Mouse (Mus musculus): ENCODE data around the gene Setd1a. TPM values are rescaled to one million over a fixed set of nuclear protein-coding genes. Genes with fewer than 3 reads are reported as not detected.
A peak's percentile ranks its signal among the peaks of the same experiment; 100 is the strongest.

Gene Setd1a
- total RNA-seq, 2 experiments from 2014 or later = 41.1 to 44.7 TPM

- no peak for DNase-seq (ENCODE audit: low spot score in 2 of 2)
Measured at GRCm38 (mm10) chr7:127799211-127799610, 22.7 kb downstream of the Setd1a start.

- no peak for DNase-seq (ENCODE audit: low spot score in 2 of 2)
Measured at GRCm38 (mm10) chr7:127799738-127800137, 23.3 kb downstream of the Setd1a start.

DNA sequence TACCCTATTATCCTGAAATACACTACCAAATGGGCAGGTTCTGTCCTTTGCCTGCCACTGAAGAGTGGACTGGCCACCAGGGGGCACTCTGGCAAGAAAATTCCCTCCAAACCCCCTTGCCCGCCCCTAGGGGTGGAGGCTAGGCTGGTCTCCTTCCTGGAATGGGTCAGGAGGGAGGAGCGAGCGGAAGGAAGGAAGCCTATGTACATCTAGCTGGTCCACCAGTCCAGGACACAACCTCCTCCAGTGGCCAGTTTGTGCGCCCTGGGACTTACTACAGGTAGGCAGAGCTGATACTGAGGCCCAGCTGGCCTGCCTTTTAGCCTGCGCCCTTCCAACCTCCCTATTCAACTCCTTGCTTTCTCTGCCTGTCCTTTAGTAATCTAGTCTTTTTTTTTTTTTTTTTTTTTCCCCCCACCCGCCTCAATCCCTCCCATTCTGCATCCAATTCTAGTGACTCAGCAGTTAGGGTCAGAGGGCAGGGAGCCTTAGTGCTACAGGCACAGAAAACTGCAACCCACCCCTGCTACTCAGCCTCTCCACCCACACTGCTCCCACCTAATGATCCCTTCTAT, 24.1 kb downstream of the Setd1a start, which contains the start of gene Hsd3b7:
TSS of gene Hsd3b7 (plus strand) at position 170 of the 575 bp plus-strand sequence.
- peak; percentile 84 to 89 for DNase-seq (ENCODE audit: low spot score in 2 of 2)

DNA sequence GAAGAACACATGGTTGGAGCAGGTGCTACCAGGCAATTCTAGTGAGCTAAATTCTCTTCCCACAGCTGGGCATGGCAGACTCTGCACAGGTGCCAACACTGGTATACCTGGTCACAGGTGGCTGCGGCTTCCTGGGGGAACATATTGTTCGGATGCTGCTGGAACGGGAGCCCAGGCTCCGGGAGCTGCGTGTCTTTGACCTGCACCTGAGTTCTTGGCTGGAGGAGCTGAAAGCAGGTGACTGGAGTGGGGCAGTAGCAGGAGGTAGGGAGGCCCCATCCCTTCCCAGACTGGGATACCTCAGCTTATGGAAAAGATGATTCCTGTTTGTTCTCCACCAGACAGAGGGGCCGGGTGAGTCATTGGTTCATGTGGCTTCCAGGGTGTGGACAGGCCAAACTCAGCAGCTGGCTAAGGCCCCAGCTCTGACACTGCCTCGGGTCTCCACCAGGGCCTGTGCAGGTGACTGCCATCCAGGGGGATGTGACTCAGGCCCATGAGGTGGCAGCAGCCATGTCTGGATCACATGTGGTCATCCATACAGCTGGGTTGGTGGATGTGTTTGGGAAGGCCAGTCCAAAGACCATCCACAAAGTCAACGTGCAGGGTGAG, 24.6 kb downstream of the Setd1a start:
- DNase-seq (ENCODE audit: low spot score in 2 of 2) = no peak

DNA sequence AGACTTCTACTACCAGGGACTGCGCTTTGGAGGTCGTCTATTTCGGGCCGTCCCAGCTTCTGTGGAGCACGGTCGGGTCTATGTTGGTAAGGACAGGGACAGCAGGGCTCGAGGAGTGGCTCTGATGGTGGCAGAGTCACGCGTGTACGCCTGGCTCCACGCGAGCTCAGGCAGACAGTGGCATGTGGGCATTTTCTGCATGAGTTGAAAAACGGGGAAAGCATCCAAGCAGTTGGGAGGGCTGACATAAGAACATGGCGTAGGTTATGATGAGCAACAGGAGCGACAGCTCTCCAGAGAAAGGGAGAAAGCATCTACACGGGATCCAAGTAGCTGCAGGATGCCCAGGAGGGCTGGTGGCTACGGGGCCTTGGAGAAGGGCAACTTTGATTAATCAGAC, 25.8 kb downstream of the Setd1a start:
- DNase-seq (ENCODE audit: low spot score in 2 of 2) = no peak

DNA sequence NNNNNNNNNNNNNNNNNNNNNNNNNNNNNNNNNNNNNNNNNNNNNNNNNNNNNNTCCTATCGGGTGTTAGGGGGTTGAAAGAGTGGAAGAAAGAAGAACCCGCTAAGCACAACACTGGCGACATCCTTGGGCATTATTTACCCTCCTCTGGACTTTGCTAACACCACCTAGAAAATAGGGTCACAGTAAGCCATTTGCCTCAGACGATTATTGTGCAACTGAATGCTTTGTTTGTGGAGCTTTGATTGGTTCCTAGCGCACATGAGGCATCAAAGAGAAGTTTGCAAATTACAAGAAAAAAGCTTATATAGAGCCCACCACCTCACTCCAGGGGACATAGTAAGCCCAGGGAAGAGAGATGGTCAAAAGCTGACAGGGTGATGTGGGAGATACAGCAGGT, 32.4 kb downstream of the Setd1a start:
- DNase-seq (ENCODE audit: low spot score in 2 of 2) = no peak

DNA sequence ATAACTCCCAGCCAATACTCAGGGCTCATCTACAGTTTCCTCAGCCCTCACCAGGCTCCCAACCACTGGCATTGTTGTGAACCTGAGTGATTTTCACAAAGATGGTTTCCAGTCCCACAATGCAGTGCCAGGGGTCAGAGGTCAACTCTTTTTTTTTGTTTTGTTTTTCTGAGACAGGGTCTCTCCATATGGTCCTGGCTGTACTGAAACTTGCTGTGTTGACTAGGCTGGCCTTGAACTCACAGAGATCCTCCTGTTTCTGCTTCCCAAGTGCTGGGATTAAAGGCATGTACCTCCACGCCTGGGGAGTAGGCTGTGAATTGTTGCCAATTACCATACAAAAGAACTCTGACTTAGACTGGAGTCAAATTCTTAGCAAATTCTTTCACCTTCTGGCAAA, 33.4 kb downstream of the Setd1a start:
- no peak for DNase-seq (ENCODE audit: low spot score in 2 of 2)

DNA sequence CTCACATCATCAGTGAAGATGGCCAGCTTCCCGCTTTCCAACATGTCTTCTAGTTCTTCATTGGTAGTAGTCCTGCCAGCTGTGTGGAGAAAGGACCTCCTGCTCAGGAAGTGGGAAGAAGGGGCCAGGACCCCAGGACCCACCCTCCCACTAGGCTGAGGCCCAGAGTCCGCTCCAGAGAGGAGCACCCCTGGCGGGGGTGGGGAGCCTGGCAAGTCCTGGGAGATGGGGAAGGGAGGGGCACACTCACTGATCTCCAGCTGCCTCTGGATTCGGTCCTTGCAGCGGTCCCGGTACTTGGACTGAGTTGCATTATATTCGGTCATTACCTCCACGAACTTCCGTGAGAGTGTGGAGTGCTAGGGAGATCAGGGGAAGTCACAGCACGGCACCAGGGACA, 34.2 kb downstream of the Setd1a start:
- no peak for DNase-seq (ENCODE audit: low spot score in 2 of 2)

DNA sequence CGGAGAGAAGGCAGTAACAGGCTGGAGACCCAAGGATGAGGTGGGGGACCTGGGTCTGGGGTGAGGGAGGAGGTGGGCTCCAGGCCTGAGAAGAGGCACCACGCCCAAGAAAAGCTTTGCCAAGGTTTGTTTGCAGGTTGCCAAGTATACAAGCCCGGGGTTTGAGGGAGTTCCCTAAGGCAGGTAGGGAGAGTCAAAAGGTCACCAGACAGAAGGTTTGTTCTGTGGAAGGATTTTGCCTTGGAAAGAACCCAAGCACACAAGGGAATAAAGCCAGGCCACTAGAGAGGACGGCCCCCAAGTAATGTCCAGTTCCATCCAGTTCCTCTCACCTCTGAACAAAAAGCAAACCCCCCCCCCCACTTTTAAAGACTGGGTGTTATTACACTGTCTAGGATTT, 34.8 kb downstream of the Setd1a start:
- DNase-seq (ENCODE audit: low spot score in 2 of 2) = no peak

GRCm38 (mm10) chr7:127812292-127812691, 35.8 kb downstream of the Setd1a start:
- DNase-seq (ENCODE audit: low spot score in 2 of 2) = no peak

GRCm38 (mm10) chr7:127813821-127814220, 37.4 kb downstream of the Setd1a start:
- no peak for DNase-seq (ENCODE audit: low spot score in 2 of 2)

GRCm38 (mm10) chr7:127814241-127814921, 37.9 kb downstream of the Setd1a start:
- peak; percentile 72 to 81 for DNase-seq (ENCODE audit: low spot score in 2 of 2)

GRCm38 (mm10) chr7:127815116-127815665, 38.7 kb downstream of the Setd1a start:
- DNase-seq (ENCODE audit: low spot score in 2 of 2) = no peak

DNA sequence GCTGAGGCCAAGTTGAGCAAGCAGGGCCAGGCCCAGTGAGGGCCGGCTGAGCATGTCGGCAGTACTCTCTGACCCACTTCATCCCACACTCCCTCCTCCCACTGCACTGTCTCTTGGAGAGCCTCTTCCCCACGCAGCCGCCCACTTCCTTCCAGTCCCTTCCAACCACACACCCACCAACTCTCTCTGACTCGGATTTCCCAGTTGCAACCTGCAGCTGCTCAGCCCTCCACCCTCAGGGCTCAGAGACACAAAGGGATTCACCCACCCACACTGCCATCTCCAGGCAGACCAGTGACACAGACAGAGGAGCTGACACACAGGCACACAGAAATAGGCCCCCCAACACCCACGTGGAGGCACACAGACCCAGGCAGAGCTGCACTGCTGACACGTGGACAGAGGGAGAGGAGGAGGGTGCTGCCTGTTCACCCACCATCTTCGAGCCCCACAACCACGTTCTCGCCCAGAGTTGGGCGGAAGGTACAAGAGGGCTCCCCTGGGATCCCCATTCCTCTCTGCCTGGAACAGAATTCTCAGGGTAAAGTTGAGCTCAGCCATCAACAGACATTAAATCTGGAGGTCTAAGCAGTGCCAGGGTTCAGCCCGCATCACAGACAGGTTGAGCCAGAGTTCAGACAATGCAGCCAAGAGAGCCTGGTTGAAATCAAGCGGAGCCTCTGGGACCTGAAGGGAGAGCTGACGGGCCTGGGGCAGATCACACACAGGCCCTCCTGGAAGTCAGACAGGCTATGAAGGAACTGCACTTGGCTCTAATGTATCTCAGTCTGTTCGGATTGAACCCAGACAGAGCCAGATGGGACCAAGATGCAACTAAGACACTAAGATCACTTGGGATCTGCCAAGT, 39.7 kb downstream of the Setd1a start:
- peak; percentile 80 to 87 for DNase-seq (ENCODE audit: low spot score in 2 of 2)

DNA sequence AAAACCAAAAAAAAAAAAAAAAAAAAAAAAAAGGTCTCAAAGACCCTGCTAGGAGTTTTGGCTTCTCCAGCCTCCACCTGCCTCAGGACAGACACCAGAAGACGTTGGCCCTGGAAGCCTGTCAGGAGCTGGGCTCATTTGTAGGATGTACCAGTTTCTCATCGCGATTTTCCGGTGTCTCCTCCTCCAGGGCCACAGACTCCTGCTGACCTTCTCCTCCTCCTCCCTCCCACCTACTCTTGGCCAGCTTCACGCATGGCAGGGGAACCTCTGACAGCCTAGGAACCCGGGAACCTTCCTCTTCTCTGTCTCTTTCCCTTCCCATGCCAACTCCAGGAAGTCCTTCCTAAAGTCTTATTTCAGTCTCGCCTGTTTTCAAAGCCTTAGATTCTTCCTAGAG, 40.6 kb downstream of the Setd1a start:
- DNase-seq (ENCODE audit: low spot score in 2 of 2) = no peak

DNA sequence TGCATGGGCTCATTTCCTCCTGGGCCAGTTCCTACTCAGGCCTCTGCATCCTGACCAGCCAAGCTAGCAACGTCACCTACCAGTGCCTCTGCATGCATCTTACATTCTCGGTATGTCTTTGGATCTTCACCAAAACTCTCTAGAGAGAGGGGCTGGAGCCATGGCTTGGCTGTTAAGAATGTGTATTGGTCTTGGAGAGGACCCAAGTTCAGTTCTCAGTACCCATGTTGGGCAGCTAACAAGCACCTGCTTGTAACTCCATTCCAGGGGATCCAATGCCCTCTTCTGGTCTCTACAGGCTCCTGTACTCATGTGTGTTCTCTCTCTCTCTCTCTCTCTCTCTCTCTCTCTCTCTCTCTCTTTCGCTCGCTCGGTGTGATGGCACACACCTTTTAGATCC, 41.3 kb downstream of the Setd1a start:
- no peak for DNase-seq (ENCODE audit: low spot score in 2 of 2)

DNA sequence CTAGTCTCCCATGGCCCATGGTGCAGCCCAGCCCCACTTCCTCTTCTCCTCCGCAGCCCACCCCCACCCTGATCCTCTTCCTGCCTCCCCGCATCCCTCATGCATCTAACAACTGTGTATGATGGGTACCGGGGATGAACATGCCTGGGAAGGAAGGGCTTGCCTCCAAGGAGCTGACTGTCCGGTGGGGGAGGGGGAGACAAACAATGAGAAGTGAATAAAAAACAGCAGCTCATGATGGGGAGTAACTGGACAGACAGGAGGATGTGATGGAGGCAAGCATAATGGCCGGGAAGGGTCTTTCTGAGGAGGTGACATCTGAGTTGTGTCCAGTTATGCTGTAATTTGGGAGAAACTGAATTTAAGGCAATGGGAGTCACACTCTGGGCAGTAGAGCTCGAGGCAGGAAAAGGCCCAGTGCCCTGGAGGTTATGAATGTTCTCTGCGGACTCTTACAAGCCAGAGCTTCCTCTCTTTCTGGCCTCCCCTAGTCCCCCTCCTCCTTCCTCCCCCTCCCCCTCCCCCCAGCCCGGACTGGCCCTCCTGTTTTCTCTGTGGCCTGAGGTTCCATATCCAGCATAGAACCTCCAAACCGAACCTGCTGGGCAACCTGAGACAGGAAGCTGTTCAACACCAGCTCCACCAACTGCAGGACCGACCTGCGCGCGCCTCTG, 44.5 kb downstream of the Setd1a start:
- DNase-seq (ENCODE audit: low spot score in 2 of 2) = no peak

GRCm38 (mm10) chr7:127822494-127822893, 46.0 kb downstream of the Setd1a start:
- DNase-seq (ENCODE audit: low spot score in 2 of 2) = no peak

- peak in 1 of 2 experiments; percentile 54 for DNase-seq (ENCODE audit: low spot score in 2 of 2)
Measured at GRCm38 (mm10) chr7:127823236-127824171, 47.0 kb downstream of the Setd1a start.
